ENCODE assay signal across 8 mouse cellular contexts in genomic region chr4:21776091-21776945, GRCm38 (mm10). TPM values are rescaled to one million over a fixed set of nuclear protein-coding genes. Genes with fewer than 3 reads are reported as not detected.
DNase-seq lines count a peak whose midpoint lies in the region; ATAC-seq lines count a peak whose summit lies in the region.

No protein-coding gene starts in this region.

- peak; percentile 95 for ATAC-seq in heart, embryonic 11.5 days (replicated peaks; ENCODE audit: insufficient number of reproducible peaks, low FRiP score, low TSS enrichment)
- ATAC-seq in kidney, embryonic 16.5 days (ENCODE audit: low FRiP score, low TSS enrichment): peak; percentile 98
- peak; percentile 93 for ATAC-seq in monocyte, adult 5-6 weeks (replicated peaks; ENCODE audit: insufficient number of reproducible peaks, low FRiP score, low TSS enrichment, poor library complexity, severe bottlenecking)

- DNase-seq in CD4-positive helper T cell, adult 2 months (ENCODE audit: low read depth, low spot score): peak; percentile 89
- DNase-seq in brain, embryonic 18.5 days (ENCODE audit: low read depth, low spot score): peak; percentile 81
- DNase-seq in liver: peak; percentile 99
- peak; percentile 87 to 91 for DNase-seq in spleen, postnatal 36 days (ENCODE audit: low spot score in 2 of 2)

- peak overlapping the region; percentile 66 for H3K4me2 ChIP-seq in heart, embryonic 11.5 days
- H3K4me2 ChIP-seq in kidney, embryonic 16.5 days (replicated peaks; ENCODE audit: low read depth, low read length): peak overlapping the region; percentile 64

- H3K27ac ChIP-seq in heart, embryonic 11.5 days (ENCODE audit: low read depth, low read length): no peak overlapping the region
- H3K27ac ChIP-seq in kidney, embryonic 16.5 days (ENCODE audit: low read length): 0 out of 2 replicates have a peak overlapping the region, but pooled peaks have one; percentile 33

- WGBS in heart, embryonic 11.5 days (ENCODE audit: insufficient replicate concordance): under 1% methylated on average over 46 of the region's 46 CpGs
- WGBS in kidney, embryonic 16.5 days: under 1% methylated on average over 46 of the region's 46 CpGs

- H3K4me3 ChIP-seq in erythroblast, embryonic 14.5 days (replicated peaks): peak overlapping the region; percentile 95
- peak overlapping the region; percentile 72 for H3K4me3 ChIP-seq in heart, embryonic 11.5 days (ENCODE audit: low read depth, low read length)
- H3K4me3 ChIP-seq in kidney, embryonic 16.5 days (ENCODE audit: low read length): peak overlapping the region; percentile 92

- H3K4me1 ChIP-seq in erythroblast, embryonic 14.5 days (ENCODE audit: control insufficient read depth): peaks cover 60% of the 10 kb centered on the region
- H3K4me1 ChIP-seq in heart, embryonic 11.5 days (ENCODE audit: control insufficient read depth, insufficient read depth, low read length): peaks cover 3% of the 10 kb centered on the region; the same call in 1 of the 2 replicates
- H3K4me1 ChIP-seq in kidney, embryonic 16.5 days (ENCODE audit: insufficient read depth, low read length): peaks cover 6% of the 10 kb centered on the region; the same call in 1 of the 2 replicates

- H3K36me3 ChIP-seq in erythroblast, embryonic 14.5 days (ENCODE audit: control insufficient read depth): peaks cover 31% of the 10 kb centered on the region
- H3K36me3 ChIP-seq in heart, embryonic 11.5 days (ENCODE audit: control insufficient read depth, insufficient read depth, low read length): no peaks in the 10 kb centered on the region; the same call in 1 of the 2 replicates
- peaks cover 6% of the 10 kb centered on the region; the same call in 1 of the 2 replicates for H3K36me3 ChIP-seq in kidney, embryonic 16.5 days (ENCODE audit: insufficient read depth, low read length)

- no peaks in the 10 kb centered on the region for H3K27me3 ChIP-seq in erythroblast, embryonic 14.5 days (ENCODE audit: control insufficient read depth)
- H3K27me3 ChIP-seq in heart, embryonic 11.5 days (ENCODE audit: control insufficient read depth, insufficient read depth, low read length): no peaks in the 10 kb centered on the region
- H3K27me3 ChIP-seq in kidney, embryonic 16.5 days (ENCODE audit: insufficient read depth, low read length): no peaks in the 10 kb centered on the region

- H3K9me3 ChIP-seq in erythroblast, embryonic 14.5 days (ENCODE audit: control insufficient read depth, low read length): peaks cover 2% of the 10 kb centered on the region; the same call in 1 of the 2 replicates
- H3K9me3 ChIP-seq in heart, embryonic 11.5 days (replicated peaks; ENCODE audit: control insufficient read depth, low read length): no peaks in the 10 kb centered on the region
- no peaks in the 10 kb centered on the region; the same call in 1 of the 2 replicates for H3K9me3 ChIP-seq in kidney, embryonic 16.5 days (ENCODE audit: low read length)

- peak overlapping the region; percentile 80 for H3K9ac ChIP-seq in heart, embryonic 11.5 days (ENCODE audit: low read depth, low read length)
- peak overlapping the region; percentile 87 for H3K9ac ChIP-seq in kidney, embryonic 16.5 days (replicated peaks; ENCODE audit: low read length)

RNA-seq across cellular contexts. Expression of gene Tstd3, which starts 9.3 kb away (rescaled TPM):
- polyA plus RNA-seq in erythroblast, embryonic 14.5 days (2012): 0.54 and 0.60 TPM in 2 replicates
- polyA plus RNA-seq in heart, embryonic 11.5 days (2014; fragmentation: Nextera tagmentation; extraction: Ambion mirVana): 24.4 and 26.4 TPM in 2 replicates
- polyA plus RNA-seq in kidney, embryonic 16.5 days (2015; fragmentation: Nextera tagmentation; extraction: Ambion mirVana): 11.3 and 12.6 TPM in 2 replicates
- total RNA-seq in monocyte, adult 5-6 weeks (2017): 33.6 to 48.4 TPM (median 45.4 TPM) in 3 replicates

RNA-seq across cellular contexts. Expression of gene Usp45, which starts 9.4 kb away (rescaled TPM):
- polyA plus RNA-seq in erythroblast, embryonic 14.5 days (2012): 0.33 and 0.43 TPM in 2 replicates
- 9.8 and 11.9 TPM in 2 replicates for polyA plus RNA-seq in heart, embryonic 11.5 days (2014; fragmentation: Nextera tagmentation; extraction: Ambion mirVana)
- 7.2 and 8.6 TPM in 2 replicates for polyA plus RNA-seq in kidney, embryonic 16.5 days (2015; fragmentation: Nextera tagmentation; extraction: Ambion mirVana)
- 24.5 to 27.2 TPM (median 26.4 TPM) in 3 replicates for total RNA-seq in monocyte, adult 5-6 weeks (2017)

RNA-seq across cellular contexts. Expression of gene Ccnc, which starts 48.8 kb away (rescaled TPM):
- 0.04 and 0.11 TPM in 2 replicates for polyA plus RNA-seq in erythroblast, embryonic 14.5 days (2012)
- 29.5 and 31.0 TPM in 2 replicates for polyA plus RNA-seq in heart, embryonic 11.5 days (2014; fragmentation: Nextera tagmentation; extraction: Ambion mirVana)
- 40.2 and 40.7 TPM in 2 replicates for polyA plus RNA-seq in kidney, embryonic 16.5 days (2015; fragmentation: Nextera tagmentation; extraction: Ambion mirVana)
- 31.3 to 41.9 TPM (median 40.8 TPM) in 3 replicates for total RNA-seq in monocyte, adult 5-6 weeks (2017)

Comparison
In these comparisons a context has a peak if more than half of its experiments do, and no peak if none do; other contexts are left out.
1. RNA of gene Ccnc, which starts 48.8 kb away (polyA plus RNA-seq): 40.2 to 40.7 TPM in kidney, embryonic 16.5 days and 29.5 to 31.0 TPM in heart, embryonic 11.5 days; 0.04 to 0.11 TPM in erythroblast, embryonic 14.5 days; every median in the first group is over 10 times any median in the second.
2. Peak in every context shown above with its lines, with median percentiles within 50 percentile points of each other: DNase-seq, H3K4me3 ChIP-seq and ATAC-seq.